Mouse (Mus musculus): ENCODE data around the gene 2300002M23Rik.

2300002M23Rik gene

DNA sequence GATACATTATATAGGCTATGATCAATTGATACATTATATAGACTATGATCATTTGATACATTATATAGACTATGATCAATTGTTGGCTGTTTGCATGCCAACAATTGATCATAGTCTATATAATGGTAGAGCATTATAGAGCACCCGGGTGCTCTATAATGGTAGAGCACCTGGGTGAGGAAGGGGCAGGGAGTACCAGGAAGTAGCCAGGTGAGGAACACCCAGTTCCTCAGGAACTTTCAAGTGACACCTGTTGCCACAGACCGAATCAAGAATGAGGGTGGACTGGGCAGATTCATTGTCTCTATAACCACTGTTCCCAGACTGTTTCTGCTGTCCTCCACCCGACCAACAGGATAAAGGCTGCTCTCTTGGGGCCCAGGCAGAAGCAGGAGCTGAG, at the start of gene 2300002M23Rik:
Gene 2300002M23Rik, plus strand, starts transcription at position 301 of the 400 bp plus-strand sequence.
- DNase-seq (ENCODE audit: low spot score in 2 of 2), result no peak

DNA sequence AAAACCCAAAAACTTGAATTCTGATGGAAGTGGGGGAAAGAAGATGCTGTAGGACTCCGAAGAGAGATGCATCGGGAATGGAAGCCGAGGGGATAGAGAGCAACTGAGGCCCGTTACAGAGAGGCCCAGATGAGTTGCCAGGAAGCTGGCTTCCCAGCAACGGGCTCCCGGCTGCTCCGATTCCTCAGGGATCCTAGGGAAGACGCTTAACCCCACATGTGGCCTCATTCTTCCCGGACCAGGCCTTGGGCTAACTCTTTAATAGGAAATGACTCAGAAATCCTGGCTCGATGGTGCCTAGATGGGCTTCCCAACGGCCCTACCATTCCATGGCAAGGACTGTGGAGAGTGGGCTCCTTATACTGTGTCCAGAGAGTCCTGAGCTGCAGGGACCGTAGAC, 49.7 kb upstream of the 2300002M23Rik start:
- DNase-seq (ENCODE audit: low spot score in 2 of 2), result no peak

GRCm38 (mm10) chr17:35524354-35524753, 42.9 kb upstream of the 2300002M23Rik start:
- DNase-seq (ENCODE audit: low spot score in 2 of 2), result peak in 1 of 2 experiments; percentile 55

DNA sequence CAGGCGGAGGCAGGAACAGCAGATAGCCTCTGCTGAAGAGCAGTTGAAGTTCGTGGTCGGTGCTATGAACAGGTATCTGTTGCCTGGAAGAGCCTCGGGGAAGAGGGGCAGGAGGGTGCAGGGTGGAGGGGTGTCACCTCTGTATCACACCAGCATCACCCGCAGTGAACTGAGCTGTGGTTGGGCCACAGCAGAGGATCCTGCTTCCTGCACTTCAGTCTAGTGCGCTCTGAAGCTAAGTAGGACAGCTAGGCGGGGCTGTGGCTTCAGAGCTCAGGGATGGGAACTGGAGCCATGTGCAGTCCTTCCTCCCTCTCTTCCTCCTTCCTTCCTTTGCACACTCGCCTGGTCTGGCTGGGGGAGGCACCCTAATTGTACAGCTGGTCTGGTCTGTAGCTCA, 40.6 kb upstream of the 2300002M23Rik start:
- no peak for DNase-seq (ENCODE audit: low spot score in 2 of 2)

DNA sequence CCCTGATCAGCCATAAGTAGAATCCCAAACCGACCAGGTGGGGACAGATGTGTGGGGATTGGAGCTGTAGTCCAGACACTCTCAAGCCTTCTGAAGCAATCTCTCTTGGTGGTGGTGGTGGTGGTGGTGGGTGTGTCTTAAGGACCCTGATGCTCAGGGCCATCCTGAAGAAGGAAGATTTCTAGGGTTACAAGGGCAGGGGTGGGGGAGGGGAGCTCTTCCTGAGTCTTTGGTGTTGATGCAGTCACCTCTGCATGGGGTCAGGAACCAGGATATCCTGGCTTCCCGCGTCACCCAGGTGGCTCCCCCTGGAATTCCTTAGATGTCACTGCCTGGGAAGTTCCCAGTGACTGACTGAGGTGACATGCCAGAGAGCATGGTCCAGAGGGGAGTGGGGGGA, 34.9 kb upstream of the 2300002M23Rik start:
- DNase-seq (ENCODE audit: low spot score in 2 of 2), result no peak

DNA sequence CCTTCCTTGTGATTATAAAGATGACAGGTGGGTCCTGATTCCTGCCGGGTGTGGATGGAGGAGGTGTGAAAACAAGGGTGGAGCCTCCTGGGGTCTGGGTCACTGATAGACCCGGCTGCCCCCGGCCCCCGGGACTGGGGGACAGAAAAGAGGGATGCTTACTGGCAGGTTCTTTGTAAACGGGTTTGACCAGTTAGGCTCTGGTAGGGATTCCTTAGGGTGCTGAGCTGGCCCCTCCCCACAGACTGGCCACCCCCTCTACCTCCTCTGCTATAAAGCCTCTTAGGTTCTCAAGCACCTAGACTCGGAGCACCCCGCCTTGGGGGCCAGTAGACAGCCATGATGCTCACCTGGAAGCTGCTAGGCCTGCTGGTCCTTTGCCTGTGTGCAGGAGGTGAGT, 34.3 kb upstream of the 2300002M23Rik start, which contains the start of gene Psors1c2:
Gene Psors1c2, plus strand, starts transcription at position 301 of the 400 bp plus-strand sequence.
- DNase-seq (ENCODE audit: low spot score in 2 of 2), result no peak

DNA sequence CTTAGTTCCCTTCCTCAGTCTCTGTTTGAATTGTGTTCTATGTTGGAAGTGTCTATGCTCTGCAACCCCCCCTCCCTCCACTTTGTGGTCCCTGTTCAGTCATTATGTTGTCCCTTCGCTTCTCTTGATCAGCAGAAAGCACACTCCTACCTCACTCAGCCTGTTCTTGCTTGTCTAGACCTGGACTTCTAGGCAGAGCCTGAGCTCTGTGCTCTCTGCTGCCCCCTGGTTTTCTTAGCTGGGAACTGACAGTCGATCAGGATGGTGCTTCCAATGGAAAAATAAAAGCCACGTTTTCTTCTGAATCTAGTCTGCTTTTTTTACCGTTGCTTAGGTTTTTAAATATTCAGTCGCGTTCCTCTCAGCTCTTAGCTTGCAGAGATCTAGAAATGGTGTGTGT, 32.9 kb upstream of the 2300002M23Rik start:
- peak; percentile 88 to 90 for DNase-seq (ENCODE audit: low spot score in 2 of 2)

DNA sequence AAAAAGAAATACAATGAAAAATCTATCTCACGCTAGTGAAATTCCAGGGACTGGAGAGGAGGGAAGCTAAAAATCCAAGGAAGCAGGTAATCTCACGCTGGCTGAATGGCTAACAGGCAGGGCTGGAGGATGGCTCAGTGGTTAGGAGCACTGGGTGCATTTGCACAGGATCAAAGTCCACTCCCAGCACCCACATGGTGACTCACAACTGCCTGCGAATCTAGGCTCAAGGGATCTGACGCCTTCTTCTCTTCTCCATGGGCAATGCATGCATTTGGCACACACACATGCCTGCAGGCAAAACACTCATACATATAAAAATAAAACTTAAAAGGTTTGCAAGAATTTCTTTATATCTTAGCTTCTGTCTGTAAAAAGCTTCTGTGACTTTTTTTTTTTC, 29.8 kb upstream of the 2300002M23Rik start:
- no peak for DNase-seq (ENCODE audit: low spot score in 2 of 2)

DNA sequence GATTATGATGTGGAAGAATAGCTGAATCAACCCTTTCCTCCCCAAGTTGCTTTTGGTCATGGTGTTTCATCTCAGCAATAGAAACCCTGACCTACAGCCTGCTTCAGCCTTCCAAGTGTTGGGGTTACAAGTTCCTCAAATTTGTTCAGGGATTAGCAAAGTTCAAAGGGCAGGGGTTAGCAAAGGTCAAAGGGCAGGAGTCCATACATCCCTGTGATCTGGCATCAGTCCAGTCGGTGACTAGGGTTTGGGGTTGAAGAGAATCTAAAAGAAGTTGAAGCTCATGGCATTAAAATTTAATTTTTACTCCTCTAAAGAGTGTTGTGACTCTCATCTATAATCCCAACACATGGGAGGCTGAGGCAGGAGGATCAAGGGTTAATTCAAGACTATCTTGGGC, 28.8 kb upstream of the 2300002M23Rik start:
- DNase-seq (ENCODE audit: low spot score in 2 of 2), result no peak

GRCm38 (mm10) chr17:35539540-35539939, 27.7 kb upstream of the 2300002M23Rik start:
- DNase-seq (ENCODE audit: low spot score in 2 of 2), result no peak

DNA sequence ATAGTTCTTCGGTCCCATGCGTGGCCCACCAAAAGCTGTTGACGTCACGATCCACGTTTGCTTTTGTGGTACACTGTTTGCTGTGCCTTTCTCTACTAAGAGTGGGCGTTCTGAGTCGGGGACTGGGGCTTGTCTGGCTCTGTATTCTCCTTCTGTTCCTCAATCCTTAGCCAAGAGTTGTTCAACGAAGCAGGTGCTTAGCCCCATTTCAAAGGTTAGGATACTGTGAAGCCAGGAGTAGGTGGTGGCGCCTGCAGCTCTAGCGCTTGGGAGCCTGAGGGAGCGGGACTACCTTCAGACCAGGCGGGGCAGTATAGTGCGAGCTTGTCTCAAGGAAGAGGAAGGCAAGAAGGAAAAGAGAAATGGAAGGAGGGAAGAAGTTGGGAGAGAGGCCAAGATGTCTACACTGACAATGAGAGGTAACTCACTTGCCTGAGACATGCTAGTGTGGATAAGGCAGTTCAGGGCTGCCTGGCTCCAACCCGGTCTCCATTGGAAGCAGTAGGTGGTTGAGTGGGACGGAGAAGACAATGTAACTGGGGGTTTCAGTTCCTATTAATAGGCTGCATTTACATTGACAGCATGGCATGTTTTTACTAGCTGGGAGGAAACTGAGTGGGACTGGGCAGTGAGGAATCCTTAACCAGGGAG, 24.4 kb upstream of the 2300002M23Rik start:
- peak in 1 of 2 experiments; percentile 27 for DNase-seq (ENCODE audit: low spot score in 2 of 2)

DNA sequence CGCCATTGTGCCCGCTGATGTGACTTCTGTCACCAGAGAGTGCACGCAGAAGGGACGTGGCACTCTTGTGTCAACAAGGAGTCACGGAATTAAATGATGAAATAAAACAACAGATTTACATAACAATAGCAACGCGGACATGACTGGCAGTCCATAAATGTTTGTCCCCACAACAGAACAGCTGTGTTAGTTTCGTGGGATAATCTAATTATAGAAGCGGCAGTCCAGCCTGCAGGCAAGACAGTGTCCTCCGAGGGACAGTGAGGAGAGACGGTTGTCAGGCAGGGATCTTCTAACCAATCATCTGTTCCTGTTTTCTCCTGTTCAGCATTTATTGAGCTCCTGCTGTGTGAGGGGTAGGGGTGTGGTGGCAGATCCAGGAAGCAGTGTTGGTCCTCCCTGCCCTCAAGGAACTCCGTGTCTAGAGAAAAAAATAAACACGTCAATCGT, 23.8 kb upstream of the 2300002M23Rik start:
- peak in 1 of 2 experiments; percentile 27 for DNase-seq (ENCODE audit: low spot score in 2 of 2)

- no peak for DNase-seq (ENCODE audit: low spot score in 2 of 2)
These were observed 23.2 kb upstream of the 2300002M23Rik start for GRCm38 (mm10) chr17:35544001-35544400.

DNA sequence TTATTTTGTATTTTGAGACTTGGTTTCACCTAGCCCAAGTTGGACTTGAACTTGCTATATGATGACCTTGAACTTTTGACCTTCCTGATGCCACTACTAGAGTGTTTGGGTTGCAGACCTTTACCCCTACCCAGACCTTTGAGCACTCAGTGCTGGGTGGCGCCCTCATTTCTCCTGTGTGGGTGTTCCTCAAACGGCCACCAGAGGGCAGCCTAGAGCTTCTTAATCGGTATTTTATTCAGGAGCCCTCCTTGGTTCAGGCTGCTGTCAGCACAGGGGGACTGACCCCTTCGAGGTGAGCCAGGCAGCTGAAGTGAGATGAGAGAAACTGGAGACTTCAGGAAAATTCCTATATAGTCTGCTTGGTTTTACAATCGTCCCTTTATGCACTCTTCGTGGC, 22.6 kb upstream of the 2300002M23Rik start:
- peak in 1 of 2 experiments; percentile 68 for DNase-seq (ENCODE audit: low spot score in 2 of 2)

DNA sequence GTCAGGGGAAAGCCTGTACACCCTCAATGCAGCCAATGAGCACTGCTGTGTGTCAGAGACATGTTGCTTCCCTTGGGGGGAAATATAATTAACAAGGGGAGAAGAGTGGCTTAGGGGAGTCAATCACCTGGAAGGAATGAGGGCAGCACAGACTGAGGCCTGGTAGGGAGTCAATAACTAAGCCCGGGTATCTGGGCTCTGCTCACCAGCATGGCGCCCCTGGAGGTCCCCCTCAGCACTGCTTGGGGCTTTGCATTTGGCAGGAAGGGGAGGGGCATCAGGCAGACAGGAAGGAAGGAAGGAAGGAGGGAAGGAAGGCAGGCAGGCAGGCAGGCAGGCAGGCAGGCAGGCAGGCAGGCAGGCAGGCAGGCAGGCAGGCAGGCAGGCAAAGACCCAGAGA, 19.8 kb upstream of the 2300002M23Rik start:
- no peak for DNase-seq (ENCODE audit: low spot score in 2 of 2)

- DNase-seq (ENCODE audit: low spot score in 2 of 2), result no peak
These were observed 18.6 kb upstream of the 2300002M23Rik start for GRCm38 (mm10) chr17:35548636-35549035.

DNA sequence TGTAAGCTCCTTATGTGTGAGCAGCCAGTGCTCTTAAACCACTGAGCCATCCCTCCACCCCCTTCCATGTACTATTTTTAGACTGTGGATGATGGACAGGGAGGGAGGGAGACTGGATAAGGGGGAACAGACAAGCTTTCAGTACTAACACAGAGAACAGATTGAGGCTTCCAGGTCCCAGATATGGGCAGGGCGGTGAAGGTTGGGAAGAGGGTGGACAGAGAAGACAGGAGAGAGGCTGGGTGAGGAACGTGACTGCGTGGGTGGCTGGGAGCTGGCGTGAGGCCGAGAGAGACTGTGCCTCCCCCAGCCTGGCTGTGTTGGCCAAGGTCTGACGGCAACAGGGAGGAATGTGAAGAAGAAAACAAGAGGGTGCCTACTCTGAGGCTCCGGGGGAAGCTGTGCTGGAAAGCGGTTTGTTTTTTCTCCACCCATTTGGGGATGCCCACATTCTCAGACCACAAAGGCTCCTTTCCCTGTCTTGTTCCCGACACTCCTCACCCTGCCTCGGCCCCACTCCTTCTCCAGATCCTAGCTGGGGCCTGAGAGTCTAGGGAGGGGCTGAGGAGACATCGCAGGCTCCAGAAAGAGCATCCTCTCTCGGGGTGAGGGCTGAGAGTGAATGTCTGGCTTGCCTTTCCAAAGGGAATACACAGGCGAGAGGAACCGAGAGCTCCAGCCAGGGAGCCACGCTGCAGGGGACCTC, 17.7 kb upstream of the 2300002M23Rik start:
- peak; percentile 86 to 90 for DNase-seq (ENCODE audit: low spot score in 2 of 2)

- no peak for DNase-seq (ENCODE audit: low spot score in 2 of 2)
These were observed 17.1 kb upstream of the 2300002M23Rik start for GRCm38 (mm10) chr17:35550143-35550494.

DNA sequence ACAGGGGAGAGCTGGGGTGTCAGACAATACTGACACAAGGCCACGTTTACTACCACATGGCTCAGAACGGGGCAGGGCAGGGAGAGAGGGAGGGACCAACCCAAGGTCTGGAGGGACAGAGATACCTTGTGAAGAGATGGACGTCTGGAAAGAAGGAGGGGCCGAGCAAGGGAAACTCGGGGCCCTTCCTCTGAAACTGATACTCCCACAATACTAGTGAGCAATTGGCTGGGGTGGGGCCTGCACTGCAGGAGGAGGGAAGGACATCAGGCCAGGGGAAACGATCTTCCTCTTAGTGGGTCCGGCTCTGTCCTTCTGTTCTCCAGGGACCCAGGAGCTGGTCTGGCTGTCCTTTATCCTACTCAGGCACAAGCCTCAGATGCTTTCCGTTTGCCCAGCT, 16.4 kb upstream of the 2300002M23Rik start:
- DNase-seq (ENCODE audit: low spot score in 2 of 2), result no peak

GRCm38 (mm10) chr17:35551881-35552414, 15.3 kb upstream of the 2300002M23Rik start, which contains the start of gene Cdsn:
TSS of gene Cdsn (plus strand) at chr17:35552128.
- DNase-seq (ENCODE audit: low spot score in 2 of 2), result no peak

- no peak for DNase-seq (ENCODE audit: low spot score in 2 of 2)
These were observed 12.9 kb upstream of the 2300002M23Rik start for GRCm38 (mm10) chr17:35554321-35554720.

DNA sequence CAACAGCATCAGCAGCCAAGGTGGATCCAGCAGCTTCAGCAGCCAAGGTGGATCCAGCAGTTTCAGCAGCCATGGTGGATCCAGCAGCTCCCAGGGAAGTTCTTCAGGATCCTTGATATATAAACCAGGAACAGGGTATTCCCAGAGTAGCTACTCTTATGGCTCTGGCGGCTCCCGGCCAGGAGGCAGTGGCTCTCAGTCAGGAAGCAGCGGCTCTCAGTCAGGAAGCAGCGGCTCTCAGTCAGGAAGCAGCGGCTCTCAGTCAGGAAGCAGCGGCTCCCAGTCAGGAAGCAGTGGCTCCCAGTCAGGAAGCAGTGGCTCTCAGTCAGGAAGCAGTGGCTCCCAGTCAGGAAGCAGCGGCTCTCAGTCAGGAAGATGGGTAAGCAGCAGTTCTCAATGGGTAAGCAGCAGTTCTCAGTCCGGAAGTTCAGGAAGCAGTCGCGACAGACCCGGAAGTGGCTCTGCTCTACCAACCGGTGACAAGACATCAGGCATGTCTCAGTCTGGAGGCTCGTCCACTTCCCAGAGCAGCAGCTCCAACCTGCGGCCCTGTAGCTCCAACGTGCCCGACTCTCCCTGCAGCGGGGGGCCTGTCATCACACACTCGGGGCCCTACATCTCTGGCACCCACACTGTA, 12.4 kb upstream of the 2300002M23Rik start:
- DNase-seq (ENCODE audit: low spot score in 2 of 2), result no peak

All from right cerebral cortex, postnatal 10 days (tissue).